Mouse (Mus musculus) left cerebral cortex, adult 8-10 months (tissue): ENCODE measurements around the gene Ackr2. TPM values are rescaled to one million over a fixed set of nuclear protein-coding genes. Genes with fewer than 3 reads are reported as not detected.
A peak's percentile ranks its signal among the peaks of the same experiment; 100 is the strongest.

Source experiments
- DNase-seq, 2 experiments: peaks; one replicate each; pipeline ENCODE4 v3.0.0; 2022; ENCODE audit warnings: low spot score in 2 of 2
- total RNA-seq, 4 experiments: library from RNA; stranded (reverse); gene quantifications; 2 replicates each; pipeline ENCODE4 v1.2.4; 2022

The Ackr2 gene
- 10 to 100 TPM in 1 of 4 experiments, 1 to 10 TPM in 3; 4.5 to 11.2 (median 5.5) TPM for total RNA-seq

GRCm38 (mm10) chr9:121898245-121898644, at the start of gene Ackr2:
Gene Ackr2, plus strand, starts transcription at chr9:121898355.
- DNase-seq, result no peak

DNA sequence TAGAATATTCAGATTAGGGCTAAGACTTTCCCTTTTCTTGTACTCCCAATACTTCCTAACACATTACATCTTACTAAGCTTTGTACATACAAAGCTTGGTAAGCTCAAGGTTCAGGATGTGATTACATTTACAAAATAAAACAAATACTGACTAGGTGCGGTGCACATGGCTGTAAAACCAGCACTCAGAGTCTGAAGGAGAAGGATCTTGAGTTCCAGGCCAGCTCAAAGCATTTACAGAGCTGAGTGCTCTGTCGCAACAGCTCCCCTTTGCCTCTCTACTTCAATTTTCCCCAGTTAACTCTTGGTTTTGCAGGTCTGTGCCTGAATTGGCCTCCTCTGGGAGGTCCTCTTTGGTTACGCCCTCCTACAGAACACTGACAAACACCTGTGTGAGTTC, 43.9 kb upstream of the Ackr2 start:
- DNase-seq, result no peak

GRCm38 (mm10) chr9:121856649-121857416, 41.3 kb upstream of the Ackr2 start:
- DNase-seq, result peak in 1 of 2 experiments; percentile 16

GRCm38 (mm10) chr9:121857474-121858152, 40.5 kb upstream of the Ackr2 start:
- DNase-seq, result peak; percentile 93 to 97

DNA sequence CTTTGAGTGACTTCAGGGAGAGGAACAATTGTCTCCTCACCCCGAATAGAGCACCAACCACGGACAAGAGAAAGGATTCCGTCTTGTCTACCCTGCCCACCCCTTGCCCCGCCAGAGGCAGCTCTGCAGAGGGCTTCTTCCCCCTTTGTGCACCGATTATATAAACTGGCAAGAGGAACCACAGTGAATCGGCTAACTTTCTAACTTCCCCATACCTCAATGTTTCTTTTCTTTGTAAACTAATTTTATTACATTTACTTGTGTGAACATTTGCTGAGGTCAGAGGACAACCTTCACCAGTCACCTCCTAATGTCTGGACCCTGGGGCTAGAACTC, 40.0 kb upstream of the Ackr2 start, which contains the start of gene Higd1a:
Gene Higd1a (minus strand): TSS at position 210 of the 336 bp plus-strand sequence.
- no peak for DNase-seq

DNA sequence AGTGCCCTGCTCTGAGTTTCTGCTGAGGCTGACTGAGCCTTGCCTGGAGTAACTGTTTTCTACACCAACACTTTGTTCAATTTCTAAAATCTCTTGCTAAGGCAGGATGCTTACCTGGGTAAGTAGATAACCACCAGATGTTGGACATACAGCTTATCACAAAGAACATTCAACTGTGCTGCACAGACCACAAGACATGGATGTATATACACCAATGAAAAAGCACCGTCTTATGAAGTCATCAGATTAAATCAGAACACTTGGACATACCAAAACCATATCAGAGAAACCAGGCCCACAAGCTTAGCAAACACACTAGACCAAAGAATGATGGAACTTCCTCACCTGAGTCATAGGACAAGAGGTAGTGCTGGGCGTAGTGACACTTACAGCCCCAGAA, 38.8 kb upstream of the Ackr2 start:
- DNase-seq, result no peak

GRCm38 (mm10) chr9:121860921-121861320, 37.2 kb upstream of the Ackr2 start:
- no peak for DNase-seq

GRCm38 (mm10) chr9:121864837-121865236, 33.3 kb upstream of the Ackr2 start:
- no peak for DNase-seq

GRCm38 (mm10) chr9:121865425-121866008, 32.6 kb upstream of the Ackr2 start:
- no peak for DNase-seq

DNA sequence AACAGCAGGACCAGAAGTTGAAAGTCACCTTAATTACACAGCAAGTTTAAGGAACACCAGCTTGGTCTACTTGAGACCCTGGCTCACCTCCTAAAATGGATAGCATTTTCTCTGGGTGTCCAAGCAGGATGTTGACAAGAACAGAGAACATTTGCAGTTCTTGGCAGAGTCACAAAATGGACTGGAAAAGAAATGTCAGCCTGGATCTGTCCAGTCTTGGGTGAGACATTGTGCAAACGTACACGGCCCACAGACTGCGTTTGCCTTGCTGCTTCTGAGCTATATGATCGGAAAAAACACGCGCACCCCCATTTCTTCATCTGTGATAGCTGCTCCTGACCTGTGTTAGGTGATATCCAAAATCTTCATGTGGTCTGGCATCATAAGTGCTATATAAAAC, 30.5 kb upstream of the Ackr2 start:
- DNase-seq, result no peak

GRCm38 (mm10) chr9:121868236-121868635, 29.9 kb upstream of the Ackr2 start:
- DNase-seq, result no peak

- no peak for DNase-seq
Observed at GRCm38 (mm10) chr9:121869432-121869831, 28.7 kb upstream of the Ackr2 start.

GRCm38 (mm10) chr9:121869973-121870515, 28.1 kb upstream of the Ackr2 start:
- DNase-seq, result no peak

- DNase-seq, result no peak
Observed at GRCm38 (mm10) chr9:121872062-121872683, 26.0 kb upstream of the Ackr2 start.

DNA sequence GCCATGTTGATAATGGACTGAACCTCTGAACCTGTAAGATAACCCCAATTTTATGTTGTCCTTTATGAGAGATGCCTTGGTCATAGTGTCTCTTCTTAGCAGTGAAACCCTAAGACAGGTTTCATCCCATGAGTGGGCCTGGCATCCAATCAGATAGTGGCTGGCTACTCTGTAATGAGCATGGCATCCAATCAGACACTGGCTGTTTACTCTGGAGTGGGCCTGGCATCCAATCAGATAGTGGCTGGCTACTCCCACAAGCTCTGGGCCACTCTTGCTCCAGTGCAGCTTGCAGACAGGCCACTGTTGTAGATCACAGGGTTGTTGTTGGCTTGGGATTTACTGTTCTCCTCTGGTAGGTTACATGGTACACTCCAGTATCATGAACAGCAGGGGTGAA, 24.6 kb upstream of the Ackr2 start:
- DNase-seq, result no peak

GRCm38 (mm10) chr9:121877052-121877740, 21.0 kb upstream of the Ackr2 start:
- DNase-seq, result peak; percentile 38 to 39

DNA sequence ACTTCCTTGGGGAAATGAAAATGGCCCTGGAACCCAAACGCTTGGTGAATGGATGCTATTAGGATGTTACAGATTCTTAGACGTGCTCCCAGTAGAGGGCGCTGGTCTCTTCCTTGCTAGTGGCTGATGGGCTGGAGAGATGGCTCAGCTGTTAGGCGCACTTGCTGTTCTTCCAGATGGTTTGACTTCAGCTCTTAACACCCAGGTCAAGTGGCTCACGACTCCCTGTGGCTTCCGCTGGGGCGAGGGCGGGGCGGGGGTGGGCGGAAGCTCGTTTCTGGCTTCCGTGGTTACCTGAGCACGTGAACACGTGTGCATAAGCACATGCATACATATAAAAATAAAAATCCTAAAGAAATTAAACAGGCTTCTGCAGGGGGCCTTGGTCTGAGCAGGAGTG, 17.3 kb upstream of the Ackr2 start:
- peak in 1 of 2 experiments; percentile 59 for DNase-seq

DNA sequence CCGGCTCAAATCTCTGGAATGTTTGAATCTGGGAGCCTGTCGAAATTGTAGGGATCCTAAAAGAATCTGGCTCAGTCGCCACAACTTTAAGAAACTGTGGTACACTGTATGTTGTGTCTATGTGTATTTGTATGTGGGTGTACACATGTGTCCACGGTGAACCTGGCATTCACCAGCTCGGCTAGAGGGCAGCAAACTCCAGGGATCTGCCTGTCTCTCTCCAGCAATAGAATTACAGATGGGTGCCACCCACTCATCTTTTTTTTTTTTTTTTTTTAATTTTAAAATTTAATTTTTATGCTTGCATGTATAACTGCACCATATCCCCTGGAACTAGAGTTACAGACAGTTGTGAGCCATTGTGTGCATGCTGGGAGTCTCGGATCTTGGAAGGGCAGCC, 16.9 kb upstream of the Ackr2 start:
- peak in 1 of 2 experiments; percentile 44 for DNase-seq

DNA sequence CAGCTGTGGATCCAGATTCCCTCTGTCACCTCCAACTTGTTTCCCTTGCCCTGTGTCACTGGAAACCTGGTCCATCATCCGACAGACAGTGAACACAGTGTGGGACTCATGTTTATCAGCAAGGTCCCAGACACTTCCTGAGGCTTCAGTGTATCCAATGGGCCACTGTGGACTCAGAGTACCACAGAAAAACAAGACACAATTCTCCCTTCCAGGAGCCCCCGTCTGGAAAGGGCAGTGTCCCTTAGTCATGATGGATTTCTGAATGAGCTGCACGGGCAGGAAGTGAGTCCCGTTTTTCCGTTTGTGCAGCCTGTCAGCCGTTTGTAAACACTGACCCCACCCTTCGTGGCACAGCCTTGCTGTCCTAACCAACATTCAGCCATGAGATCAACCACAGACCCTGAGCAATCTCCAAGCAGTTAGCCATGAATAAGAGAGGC, 16.1 kb upstream of the Ackr2 start:
- DNase-seq, result no peak

DNA sequence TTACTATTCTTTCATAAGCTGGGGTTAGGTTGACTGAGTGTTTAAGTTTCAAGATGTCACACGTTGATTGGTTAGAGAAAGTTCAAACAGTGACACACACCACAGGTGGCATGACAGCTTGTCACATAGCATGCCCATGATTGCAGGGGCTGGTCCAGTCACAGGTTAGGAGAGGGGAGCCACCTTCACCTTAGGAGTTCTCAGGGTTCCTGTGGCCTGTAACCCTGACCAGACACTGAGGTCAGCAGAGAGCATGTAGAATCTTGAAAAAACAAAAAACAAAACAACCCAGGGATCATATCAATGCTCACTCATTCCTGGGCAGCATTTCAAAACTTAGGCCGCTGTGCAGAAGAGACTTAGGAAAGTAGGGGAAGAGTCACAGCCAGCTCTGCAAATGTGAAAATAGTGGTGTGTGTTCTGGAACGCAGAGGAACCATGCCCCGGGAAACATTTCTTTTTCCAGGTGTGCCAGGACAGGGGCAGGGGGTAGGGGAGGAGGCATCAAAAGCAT, 8.2 kb upstream of the Ackr2 start:
- DNase-seq, result no peak

DNA sequence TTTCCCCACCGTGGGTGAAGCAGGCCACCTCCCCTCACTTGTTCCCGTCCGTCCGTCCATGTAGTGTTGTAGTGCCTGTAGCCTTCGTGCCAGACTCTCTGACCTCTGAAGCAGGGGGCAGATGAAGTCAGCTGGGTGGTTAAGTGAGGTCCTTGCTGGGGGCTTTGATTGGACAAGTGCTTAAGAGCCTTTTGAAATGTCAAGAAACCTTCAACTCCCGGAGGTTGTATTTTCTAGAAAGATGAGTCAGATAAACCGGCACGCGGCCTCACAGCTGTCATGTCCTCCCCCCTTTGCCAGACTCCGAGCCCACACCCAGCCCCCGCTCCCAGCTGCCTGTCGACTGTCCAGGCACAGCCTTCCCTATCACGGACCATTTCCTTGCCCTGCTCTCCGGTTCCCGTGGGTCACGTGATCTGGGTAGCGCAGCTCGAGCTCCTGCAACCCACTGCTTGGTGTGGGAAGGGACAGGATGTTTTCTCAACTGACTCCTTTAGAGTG, 7.7 kb upstream of the Ackr2 start:
- peak in 1 of 2 experiments; percentile 60 for DNase-seq
